Mouse (Mus musculus) heart, embryonic 15.5 days (tissue): ENCODE results near the gene Rif1. TPM values are rescaled to one million over a fixed set of nuclear protein-coding genes. Genes with fewer than 3 reads are reported as not detected.

Experiments
- ATAC-seq: fragments of 200-750 bp; cut with Nextera tagmentation; replicated peaks from 2 replicates; pipeline ENCODE4 v1.8.0; 2017; ENCODE audit warnings: low read depth, moderate TSS enrichment; ENCODE audit not compliant: insufficient number of reproducible peaks, insufficient read depth, low FRiP score
- H3K27ac ChIP-seq: fragments of 300-500 bp; sonication (generic); 2 replicates; pipeline ENCODE4 v1.5.1; 2015; ENCODE audit warnings: mild to moderate bottlenecking, inconsistent platforms
- H3K27me3 ChIP-seq: fragments of 300-500 bp; sonication (generic); 2 replicates; pipeline ENCODE4 v1.6.1; 2015; ENCODE audit warnings: inconsistent platforms
- H3K36me3 ChIP-seq: fragments of 300-500 bp; sonication (generic); 2 replicates; pipeline ENCODE4 v1.6.1; 2015; ENCODE audit warnings: mild to moderate bottlenecking, inconsistent platforms
- H3K4me1 ChIP-seq: fragments of 300-500 bp; sonication (generic); replicated peaks from 2 replicates; pipeline ENCODE4 v1.6.1; 2015; ENCODE audit warnings: inconsistent platforms
- H3K4me2 ChIP-seq: fragments of 300-500 bp; sonication (generic); 2 replicates; pipeline ENCODE4 v1.6.1; 2015; ENCODE audit warnings: inconsistent platforms, mild to moderate bottlenecking, moderate library complexity
- H3K4me3 ChIP-seq: fragments of 300-500 bp; sonication (generic); 2 replicates; pipeline ENCODE4 v1.5.1; 2015; ENCODE audit warnings: mild to moderate bottlenecking, inconsistent platforms
- H3K9ac ChIP-seq: fragments of 300-500 bp; sonication (generic); 2 replicates; pipeline ENCODE4 v1.6.1; 2015; ENCODE audit warnings: mild to moderate bottlenecking, inconsistent platforms
- H3K9me3 ChIP-seq: fragments of 300-500 bp; sonication (generic); replicated peaks from 2 replicates; pipeline ENCODE4 v1.6.1; 2016; ENCODE audit warnings: inconsistent platforms
- WGBS: fragments of 180-500 bp; shearing (Covaris S2); methylation state at CpG from one replicate; pipeline ENCODE4 v1.1.7; 2015; ENCODE audit warnings: mixed read lengths; 5-methylcytosine and 5-hydroxymethylcytosine counted together
- polyA plus RNA-seq: library from polyadenylated mRNA; unstranded; fragments of >200 nt; fragmentation: Nextera tagmentation; extraction: Ambion mirVana; gene quantifications from 2 replicates; pipeline ENCODE4 v1.2.1, GENCODE M21; 2015

Rif1 gene
- polyA plus RNA-seq, result 16.3 and 20.2 TPM in 2 replicates

DNA sequence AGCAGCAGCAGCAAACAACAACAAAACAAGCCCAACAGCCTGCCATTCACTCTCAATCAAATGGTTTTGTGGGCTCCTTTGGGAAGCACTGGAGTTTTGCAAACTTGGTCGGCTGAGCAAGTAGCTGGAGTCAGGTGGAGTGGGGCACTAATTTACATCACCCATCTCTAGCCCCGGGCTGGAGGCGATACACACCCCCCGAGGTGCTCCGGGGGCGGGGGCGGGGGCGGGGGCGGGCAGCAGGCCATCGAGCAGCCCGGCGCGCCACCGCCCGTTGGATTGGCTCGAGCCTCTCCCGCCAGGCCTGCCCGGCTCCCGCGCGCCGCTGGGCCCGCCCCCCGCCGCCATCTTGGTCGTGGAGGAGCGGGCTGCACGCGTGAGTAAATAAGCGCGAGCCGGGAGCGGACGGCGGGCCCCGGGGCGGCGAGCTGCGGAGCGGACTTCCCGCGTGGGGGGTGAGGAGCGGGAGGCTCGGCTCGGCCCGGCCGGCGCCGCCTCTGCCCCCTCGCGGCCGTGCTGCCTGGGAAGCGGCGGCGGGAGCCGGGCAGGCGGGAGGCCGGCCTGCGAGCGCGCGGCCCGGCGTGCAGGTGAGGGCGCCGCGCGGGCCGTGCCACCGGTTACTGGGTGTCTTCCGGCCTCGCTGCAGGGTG is at the start of gene Rif1:
Gene Rif1 (plus strand): TSS at position 342 of the 650 bp plus-strand sequence.
- no peaks in the 10 kb centered on the region for H3K9me3 ChIP-seq
- peak; percentile 94 for ATAC-seq
- H3K4me2 ChIP-seq, result peak within 1 kb of the TSS; percentile 79
- peak within 1 kb of the TSS; percentile 97 for H3K9ac ChIP-seq
- no peaks in the 10 kb centered on the region for H3K27me3 ChIP-seq
- H3K4me1 ChIP-seq, result peaks cover 10% of the 10 kb centered on the region
- H3K27ac ChIP-seq, result peak within 1 kb of the TSS; percentile 88
- under 1% methylated on average over 59 of the region's 72 CpGs for WGBS
- H3K36me3 ChIP-seq, result peaks cover 13% of the 10 kb centered on the region
- H3K4me3 ChIP-seq, result peak within 1 kb of the TSS; percentile 100

DNA sequence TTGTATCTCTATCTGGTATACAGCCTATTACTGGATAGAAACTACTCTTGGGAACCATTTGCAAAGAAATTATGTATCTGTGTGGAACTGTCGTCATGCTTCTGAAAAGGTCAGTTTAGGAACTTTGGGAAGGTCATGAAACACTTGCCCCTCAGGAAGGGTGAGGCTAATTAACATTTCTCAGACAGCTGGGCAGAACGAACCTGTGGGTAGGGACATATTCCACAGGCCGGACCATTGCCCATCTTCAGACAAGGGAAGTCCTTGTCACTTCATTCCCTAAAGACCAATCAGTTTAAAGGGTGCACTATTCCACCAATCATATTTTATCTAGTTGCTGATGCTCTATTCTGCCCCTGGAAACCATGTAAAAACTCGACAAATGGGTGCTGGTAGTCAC is 45.6 kb upstream of the Rif1 start:
- Histone ChIP-seq H3K4me3 (no peak overlapping the region), H3K4me1 (no peaks in the 10 kb centered on the region), H3K27me3 (no peaks in the 10 kb centered on the region), H3K9me3 (no peaks in the 10 kb centered on the region), H3K4me2 (no peak overlapping the region), H3K36me3 (no peaks in the 10 kb centered on the region), H3K27ac (no peak overlapping the region), H3K9ac (no peak overlapping the region)
- WGBS, result 85% methylated on average over 4 of the region's 4 CpGs
- no peak for ATAC-seq

GRCm38 (mm10) chr2:52029426-52029825 is 43.2 kb upstream of the Rif1 start:
- no peak overlapping the region for H3K9ac ChIP-seq
- no peak overlapping the region for H3K4me3 ChIP-seq
- H3K27ac ChIP-seq, result no peak overlapping the region
- no peaks in the 10 kb centered on the region for H3K27me3 ChIP-seq
- no peaks in the 10 kb centered on the region for H3K36me3 ChIP-seq
- no peak overlapping the region for H3K4me2 ChIP-seq
- H3K4me1 ChIP-seq, result no peaks in the 10 kb centered on the region
- WGBS, result 79% methylated on average over 3 of the region's 3 CpGs
- ATAC-seq, result no peak
- no peaks in the 10 kb centered on the region for H3K9me3 ChIP-seq

GRCm38 (mm10) chr2:52031491-52031890 is 41.1 kb upstream of the Rif1 start:
- WGBS, result 78% methylated on average over 4 of the region's 4 CpGs
- no peak overlapping the region for H3K9ac ChIP-seq
- H3K27ac ChIP-seq, result no peak overlapping the region
- no peaks in the 10 kb centered on the region for H3K9me3 ChIP-seq
- no peak overlapping the region for H3K4me2 ChIP-seq
- no peak overlapping the region for H3K4me3 ChIP-seq
- H3K4me1 ChIP-seq, result no peaks in the 10 kb centered on the region
- no peaks in the 10 kb centered on the region for H3K36me3 ChIP-seq
- no peaks in the 10 kb centered on the region for H3K27me3 ChIP-seq
- no peak for ATAC-seq

DNA sequence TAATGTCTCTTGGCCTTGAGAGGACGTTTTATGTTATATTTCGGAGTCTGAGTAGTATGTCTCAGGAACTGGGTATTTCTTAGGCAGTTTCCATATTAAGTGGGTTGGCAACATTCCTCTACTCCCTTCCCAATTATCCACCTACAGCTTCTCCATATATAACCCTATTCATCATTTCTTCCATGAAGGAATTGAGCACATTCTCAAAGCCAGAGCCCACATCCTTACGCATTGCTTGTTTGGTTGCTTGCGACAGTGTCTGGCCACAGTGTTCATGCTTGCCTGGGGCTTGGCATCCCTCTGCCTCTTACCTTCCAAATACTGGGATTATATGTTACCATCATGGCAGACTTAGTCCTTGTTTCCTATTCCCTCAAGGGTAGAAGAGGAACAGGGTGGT is 38.0 kb upstream of the Rif1 start:
- ATAC-seq, result no peak
- Histone ChIP-seq H3K27ac (no peak overlapping the region), H3K9me3 (no peaks in the 10 kb centered on the region), H3K4me1 (no peaks in the 10 kb centered on the region), H3K4me3 (no peak overlapping the region), H3K4me2 (no peak overlapping the region), H3K36me3 (no peaks in the 10 kb centered on the region), H3K27me3 (0 out of 2 replicates have a peak, but pooled peaks cover 2% of the 10 kb centered on the region), H3K9ac (no peak overlapping the region)
- 88% methylated on average over 4 of the region's 4 CpGs for WGBS

- 52% methylated on average over 4 of the region's 4 CpGs for WGBS
- H3K9ac ChIP-seq, result no peak overlapping the region
- H3K4me1 ChIP-seq, result no peaks in the 10 kb centered on the region
- H3K27ac ChIP-seq, result no peak overlapping the region
- no peak for ATAC-seq
- H3K4me2 ChIP-seq, result no peak overlapping the region
- no peak overlapping the region for H3K4me3 ChIP-seq
- no peaks in the 10 kb centered on the region for H3K9me3 ChIP-seq
- H3K27me3 ChIP-seq, result 0 out of 2 replicates have a peak, but pooled peaks cover 2% of the 10 kb centered on the region
- H3K36me3 ChIP-seq, result no peaks in the 10 kb centered on the region
Observed at GRCm38 (mm10) chr2:52035144-52035543, 37.5 kb upstream of the Rif1 start.

DNA sequence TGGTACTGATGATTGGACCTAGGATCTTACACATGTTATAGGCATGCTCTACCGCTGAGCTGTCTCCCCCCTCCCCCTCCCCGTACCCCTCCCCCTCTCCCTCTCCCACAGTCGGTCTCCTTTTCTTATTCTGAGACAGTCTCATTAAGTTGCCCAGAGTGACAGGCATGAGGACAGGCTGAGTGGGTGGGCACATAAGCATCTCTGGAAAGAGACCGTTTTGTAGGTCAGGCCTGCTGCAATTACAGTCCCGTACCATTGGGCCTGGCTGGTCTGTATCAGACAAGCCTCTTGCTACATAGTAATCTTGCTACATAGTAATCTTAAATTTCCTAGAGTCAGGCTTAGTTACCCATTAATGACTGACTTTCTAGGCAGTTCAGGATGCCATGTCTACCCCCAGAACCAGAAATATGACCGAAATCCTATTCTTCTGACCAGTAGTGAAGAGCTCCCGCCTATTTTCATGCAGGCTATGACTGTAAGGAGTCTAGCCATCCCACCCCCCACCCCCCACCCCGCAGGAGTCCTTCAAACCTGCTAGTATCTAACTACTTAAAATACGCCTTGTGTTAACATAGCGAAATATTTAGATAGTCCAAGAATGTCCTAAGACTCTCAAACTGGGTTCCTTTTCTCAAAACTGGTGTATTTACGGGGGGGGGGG is 35.6 kb upstream of the Rif1 start:
- ATAC-seq, result no peak
- H3K9me3 ChIP-seq, result no peaks in the 10 kb centered on the region
- H3K27me3 ChIP-seq, result 0 out of 2 replicates have a peak, but pooled peaks cover 2% of the 10 kb centered on the region
- peak overlapping the region; percentile 80 for H3K4me2 ChIP-seq
- no peak overlapping the region for H3K9ac ChIP-seq
- 49% methylated on average over 10 of the region's 11 CpGs for WGBS
- no peaks in the 10 kb centered on the region for H3K36me3 ChIP-seq
- H3K27ac ChIP-seq, result no peak overlapping the region
- peak overlapping the region; percentile 59; the same call in 1 of the 2 replicates for H3K4me3 ChIP-seq
- no peaks in the 10 kb centered on the region for H3K4me1 ChIP-seq

- Histone ChIP-seq H3K9me3 (no peaks in the 10 kb centered on the region), H3K27ac (no peak within 1 kb of the TSS), H3K27me3 (0 out of 2 replicates have a peak, but pooled peaks cover 2% of the 10 kb centered on the region), H3K4me2 (peak within 1 kb of the TSS; percentile 80), H3K4me3 (peak within 1 kb of the TSS; percentile 59), H3K36me3 (no peaks in the 10 kb centered on the region), H3K9ac (peak within 1 kb of the TSS; percentile 53), H3K4me1 (no peaks in the 10 kb centered on the region)
- 1% methylated on average over 17 of the region's 17 CpGs for WGBS
- no peak for ATAC-seq
Observed at GRCm38 (mm10) chr2:52037882-52038281, 34.8 kb upstream of the Rif1 start, which contains the start of gene Tnfaip6. Gene Tnfaip6, plus strand, starts transcription at chr2:52038009.

- ATAC-seq, result no peak
- H3K9ac ChIP-seq, result no peak overlapping the region
- 54% methylated on average over 5 of the region's 5 CpGs for WGBS
Observed at GRCm38 (mm10) chr2:52038558-52038957, 34.1 kb upstream of the Rif1 start.

DNA sequence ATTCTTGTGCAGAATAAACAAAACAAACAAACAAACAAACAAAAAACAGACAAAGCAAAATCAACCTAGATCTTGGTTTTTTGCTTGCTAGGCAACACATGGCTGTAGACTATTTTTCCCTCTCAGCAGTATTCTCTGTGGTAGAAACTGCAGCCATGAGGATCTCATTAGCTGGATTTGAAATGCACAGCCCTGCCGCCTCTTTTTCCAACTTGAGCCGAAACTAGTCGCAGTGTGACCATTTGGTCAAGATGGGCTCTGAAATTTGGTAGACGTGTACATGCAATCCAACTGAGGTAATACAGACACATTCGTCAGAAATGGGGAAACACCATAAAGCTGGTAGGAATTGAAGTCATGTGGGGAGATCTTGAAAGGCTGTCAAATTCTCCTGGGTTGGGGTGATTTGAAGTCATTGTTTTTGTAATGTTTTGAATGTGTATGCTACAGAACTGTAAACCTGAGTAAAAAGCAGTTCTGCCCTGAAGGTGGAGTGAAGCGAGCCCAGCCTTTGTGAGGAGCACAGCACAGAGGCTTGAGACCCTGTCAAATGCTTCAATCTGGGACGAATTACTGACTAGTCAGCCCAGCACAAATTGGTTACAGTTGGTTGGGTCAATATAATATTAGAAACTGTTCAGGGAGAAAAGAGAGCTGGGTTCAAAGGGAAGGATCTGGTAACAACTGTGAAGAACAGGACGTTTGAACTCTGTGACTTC is 33.4 kb upstream of the Rif1 start:
- no peak overlapping the region for H3K9ac ChIP-seq
- H3K4me1 ChIP-seq, result no peaks in the 10 kb centered on the region
- H3K27ac ChIP-seq, result no peak overlapping the region
- no peak overlapping the region for H3K4me2 ChIP-seq
- 79% methylated on average over 8 of the region's 8 CpGs for WGBS
- no peaks in the 10 kb centered on the region for H3K9me3 ChIP-seq
- H3K27me3 ChIP-seq, result 0 out of 2 replicates have a peak, but pooled peaks cover 2% of the 10 kb centered on the region
- H3K36me3 ChIP-seq, result no peaks in the 10 kb centered on the region
- H3K4me3 ChIP-seq, result no peak overlapping the region
- ATAC-seq, result no peak

More at GRCm38 (mm10) chr2:52038558-52038957, 34.1 kb upstream of the Rif1 start:
- no peak overlapping the region for H3K27ac ChIP-seq
- peak overlapping the region; percentile 23 for H3K4me3 ChIP-seq
- H3K4me1 ChIP-seq, result no peaks in the 10 kb centered on the region
- peak overlapping the region; percentile 80 for H3K4me2 ChIP-seq
- H3K9me3 ChIP-seq, result no peaks in the 10 kb centered on the region
- no peaks in the 10 kb centered on the region for H3K36me3 ChIP-seq
- 0 out of 2 replicates have a peak, but pooled peaks cover 2% of the 10 kb centered on the region for H3K27me3 ChIP-seq

DNA sequence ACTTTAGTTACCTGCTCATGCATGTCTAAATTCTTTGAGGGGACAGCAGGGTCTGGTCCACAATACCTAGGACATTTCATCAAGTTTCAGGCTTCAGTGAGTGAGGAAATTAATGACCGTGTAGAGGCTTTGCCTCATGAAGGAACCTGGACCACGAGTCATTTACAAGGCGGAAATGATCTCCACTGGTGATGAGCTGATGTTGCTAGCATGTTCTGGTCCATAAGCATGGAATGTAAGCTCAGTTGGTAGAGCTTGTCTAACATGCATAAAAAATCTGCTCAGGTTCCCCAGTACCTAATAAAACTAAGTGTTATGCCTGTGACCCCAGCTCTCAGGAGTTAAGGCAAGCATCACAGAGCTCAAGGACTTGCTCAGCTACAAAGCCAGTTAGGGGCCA is 30.5 kb upstream of the Rif1 start:
- no peak for ATAC-seq
- H3K9ac ChIP-seq, result no peak overlapping the region
- 83% methylated on average over 3 of the region's 3 CpGs for WGBS

More for the DNA sequence above, 30.5 kb upstream of the Rif1 start:
- Histone ChIP-seq H3K27ac (no peak overlapping the region), H3K36me3 (no peaks in the 10 kb centered on the region), H3K27me3 (0 out of 2 replicates have a peak, but pooled peaks cover 2% of the 10 kb centered on the region), H3K4me3 (no peak overlapping the region), H3K4me2 (no peak overlapping the region), H3K9me3 (no peaks in the 10 kb centered on the region), H3K4me1 (no peaks in the 10 kb centered on the region)
